Mouse (Mus musculus) testis, adult 2 months (tissue): ENCODE data around the gene Sptb.

ENCODE experiments used
- CTCF ChIP-seq: fragments of 200-500 bp; IDR thresholded peaks from 2 replicates; pipeline ENCODE4 v1.5.1; 2012; ENCODE audit warnings: low read depth, mild to moderate bottlenecking, inconsistent platforms, low read length, moderate library complexity; ENCODE audit not compliant: control insufficient read depth, insufficient read depth, insufficient replicate concordance
- POLR2A ChIP-seq: fragments of 200-500 bp; IDR thresholded peaks from 2 replicates; pipeline ENCODE4 v1.6.1; 2012; ENCODE audit warnings: low read depth, mild to moderate bottlenecking, inconsistent platforms, low read length, moderate library complexity; ENCODE audit not compliant: control insufficient read depth

DNA sequence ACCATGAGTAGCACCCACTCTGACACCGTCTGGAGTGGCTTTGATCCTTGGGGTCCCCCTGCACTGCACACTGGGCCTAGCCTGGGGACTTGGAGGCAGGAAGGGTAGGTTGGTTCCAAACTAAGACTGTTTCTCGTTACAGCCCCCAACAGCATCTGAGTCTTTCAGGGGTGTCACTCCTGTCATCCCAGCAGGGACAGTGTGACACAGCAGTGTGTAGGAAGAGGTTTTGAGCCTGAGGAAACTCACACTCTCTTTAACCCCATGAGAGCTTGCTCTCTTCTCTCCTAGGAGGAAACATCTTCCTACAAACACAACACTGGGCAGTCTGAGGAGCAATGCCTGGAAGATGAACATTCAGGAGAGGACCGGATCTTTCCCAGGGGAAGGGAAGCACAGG lies 115.8 kb downstream of the Sptb start:
- TF ChIP-seq POLR2A: no peak
- TF ChIP-seq CTCF: no peak
